Mouse (Mus musculus) MEL-GATA-1-ER (cell line): ENCODE results near the gene Msx1.
"Not testable (repeated sequence)": the region's sequence is repeated elsewhere in the genome, so short reads cannot be mapped to it uniquely, and the experiment has no call there.

Experiments
- DNase-seq: peaks from one replicate; pipeline ENCODE4 v3.0.0-alpha.2; 2012; ENCODE audit warnings: low read depth; ENCODE audit errors: extremely low read depth

Gene Msx1

DNA sequence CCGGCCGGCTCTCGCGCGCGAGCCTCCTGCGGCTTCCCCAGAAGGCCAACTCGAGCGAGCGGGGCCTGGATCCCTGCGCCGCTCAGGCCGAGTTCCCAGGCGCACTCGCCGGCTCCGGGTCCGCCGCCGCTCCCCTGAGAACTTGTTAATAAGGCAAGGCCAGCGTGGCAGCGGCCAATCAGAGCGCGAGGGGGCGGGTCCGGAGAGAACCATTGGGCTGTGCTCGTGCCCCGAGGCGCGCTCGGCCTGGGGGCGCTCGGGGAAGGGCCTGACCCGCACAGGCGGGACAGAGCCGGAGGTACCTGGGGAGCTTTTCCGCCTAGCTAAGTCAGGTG lies at the start of gene Msx1:
Gene Msx1 (minus strand): TSS at position 123 of the 335 bp plus-strand sequence.
- no peak for DNase-seq

- no peak for DNase-seq
Measured at GRCm38 (mm10) chr5:37865471-37865870, 41.1 kb upstream of the Msx1 start.

DNA sequence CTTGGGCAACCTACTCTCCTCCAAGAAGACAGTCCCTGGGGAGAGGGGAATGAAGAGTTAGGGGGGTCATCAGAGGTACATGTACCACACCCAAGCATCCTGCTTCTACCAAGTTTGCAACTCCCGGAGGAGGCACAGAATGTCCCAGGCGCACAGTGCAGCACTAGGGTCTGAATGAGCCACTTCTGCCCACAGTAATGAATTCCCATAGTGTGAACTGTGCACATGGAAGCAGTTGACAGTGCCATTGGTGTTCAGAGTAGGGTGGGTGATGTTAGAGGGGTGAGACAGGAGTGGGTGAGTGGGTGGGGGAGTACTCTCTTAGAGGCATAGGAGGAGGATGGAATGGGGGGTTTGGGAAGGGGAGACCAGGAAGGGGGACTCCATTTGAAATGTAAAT lies 39.9 kb upstream of the Msx1 start:
- no peak for DNase-seq

DNA sequence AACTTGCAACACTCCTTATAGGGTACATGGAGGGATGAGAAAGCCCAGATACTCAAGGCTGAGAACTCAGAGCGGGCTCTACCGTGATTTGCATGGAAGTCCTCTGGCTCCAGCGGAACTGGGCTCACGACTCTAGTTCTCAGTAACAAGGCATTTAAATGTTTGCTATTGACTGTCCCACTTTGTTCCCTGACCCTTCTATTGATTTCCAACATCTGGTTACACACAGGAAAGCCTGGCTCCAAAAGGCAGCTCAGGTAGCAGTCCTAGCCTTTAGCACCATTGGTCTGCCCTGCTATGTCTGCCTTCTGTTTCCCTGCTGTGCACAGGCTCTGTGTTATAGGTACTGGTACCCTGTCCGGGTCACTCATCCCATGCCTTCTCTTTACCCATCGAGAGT lies 36.5 kb upstream of the Msx1 start:
- no peak for DNase-seq

GRCm38 (mm10) chr5:37860151-37860721 lies 35.9 kb upstream of the Msx1 start:
- DNase-seq: no peak

DNA sequence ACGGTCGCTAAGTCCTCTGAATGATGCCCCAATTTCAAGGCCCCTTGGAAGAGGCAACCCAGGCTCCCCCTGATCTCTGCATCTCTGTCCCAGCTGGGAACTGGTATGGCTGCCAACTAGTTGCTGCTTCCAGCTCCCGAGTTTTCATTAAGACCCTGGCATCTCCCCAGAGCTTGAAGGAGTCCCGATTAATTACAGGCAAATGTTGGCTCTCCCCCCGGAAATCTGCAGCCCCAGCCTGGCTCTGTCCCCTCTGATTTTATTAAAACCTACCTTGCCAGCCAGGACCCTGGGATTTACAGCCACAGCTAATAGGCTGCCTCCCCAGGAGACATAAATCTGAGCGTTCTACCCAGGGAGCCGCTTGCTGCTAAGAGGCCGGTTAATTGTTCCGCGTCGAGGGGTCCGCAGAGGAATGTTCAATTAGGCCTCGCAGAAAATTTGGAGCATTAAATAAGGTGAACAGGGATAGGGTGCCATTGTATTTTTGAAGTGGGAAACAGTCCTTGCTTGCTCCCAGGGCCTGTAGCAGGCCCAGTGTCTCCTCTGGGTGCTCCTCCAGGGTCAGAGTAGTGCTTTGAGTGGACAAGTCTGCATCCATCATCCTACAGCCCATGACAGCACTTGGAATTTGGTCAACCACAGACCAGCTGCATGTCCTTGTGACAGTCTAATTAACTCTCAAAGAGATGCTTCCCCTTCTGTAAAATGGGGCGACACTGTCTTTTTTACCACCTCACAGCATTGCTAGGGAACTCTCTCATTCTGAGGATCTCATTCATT lies 33.6 kb upstream of the Msx1 start:
- no peak for DNase-seq

DNA sequence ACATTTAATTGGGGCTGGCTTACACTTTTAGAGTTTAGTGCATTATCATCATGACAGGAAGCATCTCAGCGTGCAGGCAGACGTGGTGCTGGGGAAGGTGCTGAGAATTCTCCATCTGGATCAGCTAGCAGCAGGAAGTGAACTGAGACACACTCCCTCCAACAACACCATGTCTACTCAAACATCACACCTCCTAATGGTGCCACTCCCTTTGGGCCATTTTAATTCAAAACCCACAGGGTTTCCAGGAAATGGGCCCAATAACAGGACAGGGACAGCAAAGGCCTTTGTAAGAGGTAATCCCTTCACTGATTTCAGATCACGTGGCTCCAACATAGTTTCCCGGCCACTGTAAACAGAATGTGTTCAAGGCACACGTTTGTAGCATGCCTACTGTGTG lies 31.7 kb upstream of the Msx1 start:
- no peak for DNase-seq

GRCm38 (mm10) chr5:37854233-37854632 lies 29.9 kb upstream of the Msx1 start:
- no peak for DNase-seq

DNA sequence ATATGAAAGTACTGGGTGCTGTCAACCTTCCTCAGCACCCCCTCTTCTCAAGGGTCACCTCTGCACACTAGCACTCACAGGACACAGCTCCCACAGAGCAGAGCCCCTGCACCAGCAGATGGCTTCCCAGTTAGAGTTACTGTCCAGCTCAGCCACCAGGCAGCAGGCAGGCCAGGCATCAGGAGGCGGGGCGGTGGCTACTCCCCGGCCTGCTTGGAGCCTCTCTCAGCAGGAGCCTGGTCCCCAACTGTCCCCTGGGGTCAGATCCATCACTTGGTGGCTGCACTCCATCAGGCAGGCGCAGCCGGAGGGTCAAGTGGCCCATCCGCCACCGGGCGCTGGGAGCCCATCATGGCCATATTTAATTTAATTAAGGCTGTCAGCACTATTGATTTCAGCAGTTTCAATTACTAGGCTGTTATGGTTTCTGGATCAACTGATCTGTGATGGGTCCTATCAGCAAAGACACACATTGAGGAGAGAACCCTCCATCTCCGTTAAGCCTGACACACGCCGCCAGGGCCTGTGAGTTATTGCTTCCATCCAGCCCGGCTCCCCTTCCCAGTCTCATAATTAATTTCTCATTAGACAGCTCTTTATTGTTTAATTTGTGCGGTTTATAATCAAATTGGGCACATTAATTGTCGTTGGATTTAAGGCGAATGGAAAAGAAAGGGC lies 27.1 kb upstream of the Msx1 start:
- DNase-seq: no peak

GRCm38 (mm10) chr5:37848991-37849719 lies 24.8 kb upstream of the Msx1 start:
- DNase-seq: no peak

DNA sequence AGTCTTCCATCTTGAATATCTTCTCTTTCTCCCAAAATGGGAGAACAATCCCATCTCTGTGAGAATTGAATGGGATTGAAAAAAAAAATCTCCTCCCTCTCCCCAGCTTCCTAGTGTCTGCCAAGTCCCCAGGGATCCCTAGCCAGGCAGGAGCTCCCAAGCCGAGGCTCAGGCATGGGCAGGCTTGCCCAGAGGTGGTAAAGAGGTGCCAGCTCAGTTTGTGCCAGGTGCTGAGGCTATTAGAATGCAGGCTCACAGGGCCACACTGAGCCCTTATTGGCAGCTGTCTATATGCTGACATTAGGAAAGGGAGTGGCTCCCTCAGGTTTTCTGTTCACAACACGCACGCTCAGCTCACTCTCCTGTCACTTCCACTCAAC lies 11.9 kb upstream of the Msx1 start:
- no peak for DNase-seq

DNA sequence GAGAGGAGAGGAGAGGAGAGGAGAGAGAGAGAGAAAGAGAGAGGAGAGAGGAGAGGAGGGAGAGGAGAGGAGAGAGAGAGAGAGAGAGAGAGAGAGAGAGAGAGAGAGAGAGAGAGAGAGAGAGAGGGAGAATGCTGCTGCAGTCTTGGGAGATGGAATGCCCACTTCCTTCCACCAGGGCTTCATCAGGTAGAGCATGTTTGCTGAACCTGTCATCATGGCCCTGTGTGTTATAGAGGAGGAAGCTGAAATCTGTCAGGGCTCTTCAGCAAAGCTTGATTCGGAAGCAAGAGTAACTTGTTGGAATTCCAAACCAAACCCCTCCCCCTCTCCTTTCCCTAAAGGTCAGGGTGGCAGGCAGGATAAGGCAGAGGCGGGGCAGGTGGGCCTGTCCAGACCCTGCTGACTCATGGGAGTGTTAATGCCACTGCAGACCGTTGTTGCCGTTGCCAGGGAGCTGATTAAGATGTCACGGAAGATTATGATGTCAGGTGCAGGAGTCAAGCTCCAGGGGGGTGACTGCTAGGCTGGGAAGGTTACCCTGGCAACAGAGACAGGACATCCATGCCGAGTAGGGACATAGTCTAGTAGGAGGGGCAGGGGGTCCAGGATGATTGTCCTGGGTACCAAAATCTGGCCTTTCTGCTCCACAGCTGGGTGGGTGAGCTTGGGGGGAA lies 11.3 kb upstream of the Msx1 start:
- DNase-seq: no peak

- no peak for DNase-seq
Measured at GRCm38 (mm10) chr5:37832766-37833165, 8.4 kb upstream of the Msx1 start.

DNA sequence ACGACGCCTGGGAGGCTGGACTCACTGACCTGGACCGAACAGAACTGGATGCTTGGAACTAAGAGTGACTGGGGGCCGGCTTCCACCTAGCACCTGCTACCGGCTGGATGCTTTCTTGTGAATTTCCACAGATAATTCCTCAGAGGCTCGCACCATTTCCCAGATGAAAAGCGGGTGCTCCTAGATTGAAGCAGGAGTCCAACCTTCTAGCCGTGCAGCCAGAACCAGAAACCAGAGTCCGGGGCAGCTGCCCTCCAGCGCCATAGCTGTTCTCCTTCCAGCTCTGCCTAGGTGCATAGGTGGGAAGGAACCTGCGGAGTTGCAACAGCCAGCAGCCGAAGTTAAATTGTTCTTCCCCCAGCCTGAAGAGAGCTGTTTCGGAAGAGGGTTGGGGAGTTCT lies 7.6 kb upstream of the Msx1 start:
- DNase-seq: no peak

DNA sequence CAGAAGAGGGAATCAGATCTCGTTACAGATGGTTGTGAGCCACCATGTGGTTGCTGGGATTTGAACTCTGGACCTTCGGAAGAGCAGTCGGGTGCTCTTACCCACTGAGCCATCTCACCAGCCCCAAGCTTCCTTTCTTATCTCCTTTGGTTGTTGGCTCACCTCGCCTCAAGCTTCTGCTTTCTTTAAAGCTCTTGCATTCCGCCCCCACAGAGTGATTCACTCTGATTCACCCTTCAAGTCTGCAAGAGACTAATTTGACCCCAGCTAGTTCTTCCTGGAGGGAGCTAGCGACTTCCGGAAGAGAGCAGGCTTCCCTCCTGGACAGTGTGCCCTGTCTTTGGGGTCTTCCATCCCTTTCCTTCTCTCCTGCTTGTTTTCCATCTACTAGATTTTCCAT lies 6.1 kb upstream of the Msx1 start:
- not testable (repeated sequence) for DNase-seq

GRCm38 (mm10) chr5:37829926-37830325 lies 5.5 kb upstream of the Msx1 start:
- DNase-seq: no peak

- DNase-seq: no peak
Measured at GRCm38 (mm10) chr5:37829296-37829670, 4.9 kb upstream of the Msx1 start.

DNA sequence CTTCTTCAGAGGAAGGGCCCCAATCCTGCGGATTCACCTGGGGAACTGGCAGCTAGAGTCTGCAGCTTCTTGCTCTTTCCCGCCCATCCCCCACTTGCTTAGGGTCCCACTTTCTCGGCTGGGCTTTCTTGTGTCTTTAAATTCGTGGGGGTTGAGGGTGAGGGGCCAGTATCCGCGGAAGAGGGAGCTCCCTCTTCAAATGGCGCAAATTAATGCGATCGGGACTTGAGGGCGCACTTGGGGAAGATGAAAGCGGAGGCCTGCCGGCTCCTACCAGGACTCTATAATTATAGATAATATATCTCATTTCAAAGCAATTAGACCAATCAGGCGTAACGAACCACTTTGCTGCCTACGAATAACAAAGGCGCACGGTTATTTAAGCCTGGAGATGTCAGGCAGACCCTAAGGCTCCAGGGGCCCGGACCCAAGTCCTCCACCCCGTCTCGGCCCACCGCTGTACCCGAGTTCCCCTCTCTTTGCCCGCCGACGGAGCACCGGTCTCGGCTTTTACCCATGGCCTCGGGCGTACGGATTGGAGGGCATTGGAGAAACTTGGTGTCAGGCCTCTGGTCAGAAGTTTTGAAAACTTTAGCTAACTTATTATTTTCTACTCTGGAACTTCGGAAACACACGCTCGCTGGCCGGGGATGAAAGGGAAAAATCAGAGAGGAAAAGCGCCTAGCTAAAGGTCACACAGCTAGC lies 4.4 kb upstream of the Msx1 start:
- no peak for DNase-seq

- no peak for DNase-seq
Measured at GRCm38 (mm10) chr5:37828001-37828400, 3.6 kb upstream of the Msx1 start.

- DNase-seq: no peak
Measured at GRCm38 (mm10) chr5:37827626-37827950, 3.2 kb upstream of the Msx1 start.
